Mouse (Mus musculus) cortical plate, adult 2 months (tissue): ENCODE measurements around the gene 1700001K19Rik.

Experiments used
- CTCF ChIP-seq: fragments of 200-500 bp; IDR thresholded peaks from 2 replicates; pipeline ENCODE4 v1.5.1; 2011; ENCODE audit warnings: mild to moderate bottlenecking, control low read depth, low read length; ENCODE audit not compliant: insufficient read depth; ENCODE audit errors: extremely low read depth
- POLR2A ChIP-seq: fragments of 200-500 bp; IDR thresholded peaks from 2 replicates; pipeline ENCODE4 v1.6.1; 2011; ENCODE audit warnings: mild to moderate bottlenecking, low read length, control low read depth; ENCODE audit not compliant: insufficient read depth; ENCODE audit errors: extremely low read depth

DNA sequence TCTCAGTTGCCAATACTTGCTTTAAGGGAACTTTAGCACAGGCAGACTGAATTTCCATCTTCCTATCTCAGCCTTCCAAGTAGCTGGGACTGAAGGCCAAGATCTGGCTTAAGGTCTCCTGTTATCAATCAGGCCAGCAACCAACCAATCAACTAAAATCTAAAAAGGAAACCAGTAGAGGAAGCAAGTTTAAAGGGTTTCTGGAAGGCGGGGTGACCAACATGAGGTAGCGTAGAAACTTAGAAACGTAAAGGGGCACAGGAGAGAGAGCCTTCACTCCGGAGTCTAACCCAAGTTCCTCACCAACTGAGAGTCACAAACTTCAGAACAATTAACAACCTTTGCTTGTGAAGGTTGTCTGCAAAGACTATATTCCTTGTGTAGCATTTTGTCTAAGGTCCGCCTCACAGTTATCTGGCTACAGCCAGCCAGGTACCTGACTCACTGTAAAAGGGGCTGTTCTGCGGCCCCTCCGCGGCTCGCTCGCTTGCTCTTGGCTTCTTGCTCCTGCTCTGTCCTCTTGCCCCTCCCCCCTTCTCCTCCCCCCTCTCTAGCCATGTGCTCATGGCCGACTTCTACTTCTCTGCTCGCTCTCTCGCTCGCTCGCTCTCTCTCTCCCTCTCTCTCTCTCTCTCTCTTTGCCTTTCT is 16.2 kb upstream of the 1700001K19Rik start:
- no peak for TF ChIP-seq CTCF
- TF ChIP-seq POLR2A, result no peak
